Mouse (Mus musculus) duodenum, adult 2 months (tissue): ENCODE data around the gene Slc29a2. TPM values are rescaled to one million over a fixed set of nuclear protein-coding genes. Genes with fewer than 3 reads are reported as not detected.

Experiments used
- polyA plus RNA-seq: library from polyadenylated mRNA; depleted of rRNA; stranded (reverse); fragments of >200 nt; gene quantifications from 2 replicates; pipeline ENCODE4 v1.2.3, GENCODE M21; 2012; ENCODE audit warnings: low replicate concordance; rRNA removed

Gene Slc29a2
- polyA plus RNA-seq: 2.3 and 8.8 TPM in 2 replicates

GRCm38 (mm10) chr19:5023621-5024479 is at the start of gene Slc29a2:
Slc29a2 (plus strand) TSS chr19:5023860.

GRCm38 (mm10) chr19:4990256-4990625 is 33.4 kb upstream of the Slc29a2 start, which contains the start of gene Npas4:
Npas4 (minus strand) TSS chr19:4990316.

GRCm38 (mm10) chr19:5038709-5039156 is 15.1 kb downstream of the Slc29a2 start, which contains the start of the genes B4gat1 and AC124502.3:
B4gat1 (plus strand) TSS chr19:5038826.
AC124502.3 (plus strand) TSS chr19:5038891.

GRCm38 (mm10) chr19:5040862-5041523 is 17.3 kb downstream of the Slc29a2 start, which contains the start of gene Brms1:
Brms1 (plus strand) TSS chr19:5041354.

GRCm38 (mm10) chr19:5050047-5050905 is 26.6 kb downstream of the Slc29a2 start, which contains the start of gene Rin1:
Rin1 (plus strand) TSS chr19:5050481.

GRCm38 (mm10) chr19:5067867-5068569 is 44.4 kb downstream of the Slc29a2 start, which contains the start of gene Cd248:
Cd248 (plus strand) TSS chr19:5068078.

Other genes starting within 250 kb of the Slc29a2 start
- 14.1 and 19.8 TPM in 2 replicates for gene Rbm4, start 230.0 kb upstream of the Slc29a2 start, polyA plus RNA-seq
- 14.3 and 15.5 TPM in 2 replicates for gene Gm21992, start 212.2 kb upstream of the Slc29a2 start, polyA plus RNA-seq
- gene Rbm14, start 212.2 kb upstream of the Slc29a2 start, polyA plus RNA-seq: 54.4 and 67.9 TPM in 2 replicates
- 44.5 and 45.3 TPM in 2 replicates for gene Ccs, start 184.5 kb upstream of the Slc29a2 start, polyA plus RNA-seq
- gene Ccdc87, start 184.5 kb upstream of the Slc29a2 start, polyA plus RNA-seq: 0.05 and 0.20 TPM in 2 replicates
- gene Ctsf, start 168.7 kb upstream of the Slc29a2 start, polyA plus RNA-seq: 23.8 and 33.2 TPM in 2 replicates
- gene Actn3, start 146.0 kb upstream of the Slc29a2 start, polyA plus RNA-seq: 0.12 and 0.37 TPM in 2 replicates
- 20.0 and 26.3 TPM in 2 replicates for gene Zdhhc24, start 145.2 kb upstream of the Slc29a2 start, polyA plus RNA-seq
- 0.32 and 2.3 TPM in 2 replicates for gene Bbs1, start 117.2 kb upstream of the Slc29a2 start, polyA plus RNA-seq
- gene Dpp3, start 95.6 kb upstream of the Slc29a2 start, polyA plus RNA-seq: 131 and 152 TPM in 2 replicates
- 1.2 and 1.7 TPM in 2 replicates for gene Peli3, start 80.7 kb upstream of the Slc29a2 start, polyA plus RNA-seq
- gene Mrpl11, start 61.7 kb upstream of the Slc29a2 start, polyA plus RNA-seq: 8.4 and 15.6 TPM in 2 replicates
- 0.90 and 1.8 TPM in 2 replicates for gene Npas4, start 33.5 kb upstream of the Slc29a2 start, polyA plus RNA-seq
- 12.5 and 14.2 TPM in 2 replicates for gene B4gat1, start 15.0 kb downstream of the Slc29a2 start, polyA plus RNA-seq
- 1.3 and 2.9 TPM in 2 replicates for gene AC124502.3, start 15.0 kb downstream of the Slc29a2 start, polyA plus RNA-seq
- 37.5 and 52.2 TPM in 2 replicates for gene Brms1, start 17.5 kb downstream of the Slc29a2 start, polyA plus RNA-seq
- 3.3 and 8.5 TPM in 2 replicates for gene Rin1, start 26.6 kb downstream of the Slc29a2 start, polyA plus RNA-seq
- gene Cd248, start 44.2 kb downstream of the Slc29a2 start, polyA plus RNA-seq: 4.6 and 4.9 TPM in 2 replicates
- 3.3 and 3.6 TPM in 2 replicates for gene Tmem151a, start 61.7 kb downstream of the Slc29a2 start, polyA plus RNA-seq
- gene Yif1a, start 64.7 kb downstream of the Slc29a2 start, polyA plus RNA-seq: 254 and 407 TPM in 2 replicates
- gene Cnih2, start 74.7 kb downstream of the Slc29a2 start, polyA plus RNA-seq: 2.0 and 3.1 TPM in 2 replicates
- gene Rab1b, start 83.2 kb downstream of the Slc29a2 start, polyA plus RNA-seq: 198 and 335 TPM in 2 replicates
- 23.5 and 24.1 TPM in 2 replicates for gene Klc2, start 94.7 kb downstream of the Slc29a2 start, polyA plus RNA-seq
- gene Pacs1, start 249.3 kb downstream of the Slc29a2 start, polyA plus RNA-seq: 6.7 and 7.8 TPM in 2 replicates